19 mouse cellular contexts compared by ENCODE assay signal in genomic region chr16:45374074-45374473, GRCm38 (mm10).
"Had no signal": no experiment of that assay in that cellular context is flagged by ENCODE, and none has a peak within 500 bp of the region (broad histone marks: within the 10 kb centered on the region; RNA-seq: fewer than 3 reads in every experiment).

No protein-coding gene starts in this region.

- H3K9ac ChIP-seq: liver, postnatal 0 days; lung, embryonic 15.5 days; midbrain, embryonic 13.5 days; midbrain, embryonic 15.5 days; neural tube, embryonic 13.5 days; neural tube, embryonic 15.5 days; stomach, embryonic 15.5 days had no signal

- H3K4me1 ChIP-seq: midbrain, embryonic 13.5 days; midbrain, embryonic 15.5 days; neural tube, embryonic 13.5 days; neural tube, embryonic 15.5 days; stomach, embryonic 15.5 days had no signal

- H3K27ac ChIP-seq: lung, embryonic 15.5 days; macrophage; midbrain, embryonic 13.5 days; midbrain, embryonic 15.5 days; neural tube, embryonic 13.5 days; neural tube, embryonic 15.5 days; stomach, embryonic 15.5 days; stomach, postnatal 0 days had no signal

- DNase-seq: liver, postnatal 0 days; lung, adult 2 months; lung, postnatal 14 days; lung, postnatal 36 days; retina, postnatal 1 day; right cerebral cortex, postnatal 14 days; thymus, adult 2 months; thymus, postnatal 25 days; thymus, postnatal 4 days had no signal

- H3K4me2 ChIP-seq: lung, embryonic 15.5 days; midbrain, embryonic 11.5 days; midbrain, embryonic 13.5 days; midbrain, embryonic 15.5 days; neural tube, embryonic 13.5 days; neural tube, embryonic 15.5 days; stomach, embryonic 15.5 days had no signal

- H3K4me3 ChIP-seq: lung, embryonic 15.5 days; megakaryocyte, embryonic 14.5 days; midbrain, embryonic 13.5 days; midbrain, embryonic 15.5 days; neural tube, embryonic 13.5 days; neural tube, embryonic 15.5 days; stomach, embryonic 15.5 days had no signal

- H3K36me3 ChIP-seq: lung, embryonic 15.5 days; midbrain, embryonic 13.5 days; midbrain, embryonic 15.5 days; neural tube, embryonic 13.5 days; neural tube, embryonic 15.5 days; stomach, embryonic 15.5 days had no signal

- H3K27me3 ChIP-seq: lung, embryonic 15.5 days; megakaryocyte, embryonic 14.5 days; midbrain, embryonic 13.5 days; midbrain, embryonic 15.5 days; neural tube, embryonic 13.5 days; neural tube, embryonic 15.5 days; stomach, embryonic 15.5 days had no signal
